Mouse (Mus musculus) neural tube, embryonic 14.5 days (tissue): ENCODE results near the gene Sfxn1. TPM values are rescaled to one million over a fixed set of nuclear protein-coding genes. Genes with fewer than 3 reads are reported as not detected.

Source experiments
- polyA plus RNA-seq: library from polyadenylated mRNA; unstranded; fragments of >200 nt; fragmentation: Nextera tagmentation; extraction: Ambion mirVana; gene quantifications from 2 replicates; pipeline ENCODE4 v1.2.1, GENCODE M21; 2014

The Sfxn1 gene
- polyA plus RNA-seq, 1 experiment from 2014 or later, result 86.2 TPM

Other genes starting within 250 kb of the Sfxn1 start
- gene Drd1, start 16.2 kb upstream of the Sfxn1 start, polyA plus RNA-seq, result 0.88 and 1.0 TPM in 2 replicates
- gene Hrh2, start 120.3 kb downstream of the Sfxn1 start, polyA plus RNA-seq, result 0.50 and 0.52 TPM in 2 replicates